Mouse (Mus musculus): ENCODE measurements at regions not wholly inside any gene's neighbourhood (a gene's known extent, or its start where the extent isn't known, plus 50 kb on each side); places are given as distances from the start of the nearest gene placed in this dataset.

DNA sequence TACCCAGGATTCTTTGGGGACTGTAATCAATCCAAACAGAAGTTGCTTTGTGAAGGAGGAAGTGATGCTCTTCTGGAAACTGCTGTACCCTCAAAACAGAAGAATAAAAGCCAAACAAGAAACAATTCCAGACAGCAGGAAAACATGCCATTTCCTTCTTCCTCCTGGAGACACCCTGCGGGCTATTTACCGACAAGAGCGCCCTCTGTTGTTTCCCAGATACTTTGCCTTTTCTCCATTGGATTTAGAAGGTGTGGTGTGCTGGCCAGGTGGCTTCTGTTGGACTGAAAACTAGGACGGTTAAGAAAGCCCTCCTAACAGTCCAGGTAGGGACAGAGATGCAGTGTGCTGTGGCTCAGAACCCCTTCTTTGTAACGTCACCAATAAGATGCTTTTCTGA is 119.9 kb upstream of the Msx2 start:
- Histone ChIP-seq H3K4me3 (ENCODE audit: control insufficient read depth in 1 of 2, insufficient read depth in 1 of 2, low read depth in 2 of 2, low read length in 2 of 2) (no peak overlapping the region), H3K36me3 (ENCODE audit: control insufficient read depth in 1 of 2, insufficient read depth in 2 of 2, low read length in 2 of 2) (no peaks in the 10 kb centered on the region), H3K9ac (ENCODE audit: control insufficient read depth, low read depth, low read length, poor library complexity, severe bottlenecking) (no peak overlapping the region), H3K27me3 (ENCODE audit: control insufficient read depth in 1 of 2, insufficient read depth in 2 of 2, low read length in 2 of 2) (no peaks in the 10 kb centered on the region), H3K4me1 (ENCODE audit: control insufficient read depth in 1 of 2, insufficient read depth in 2 of 2, low read length in 2 of 2) (no peaks in the 10 kb centered on the region), H3K79me2 (ENCODE audit: control insufficient read depth, insufficient read depth, low read length, poor library complexity) (no peaks in the 10 kb centered on the region), H3K9me3 (replicated peaks; ENCODE audit: insufficient read depth, low read length) (no peaks in the 10 kb centered on the region), H3K27ac (ENCODE audit: control insufficient read depth, low read depth, low read length) (no peak overlapping the region)
- no peak for TF ChIP-seq TAL1 (IDR thresholded peaks at IDR 0.05; ENCODE audit: low read length)
- no peak for TF ChIP-seq HCFC1 (IDR thresholded peaks at IDR 0.05; ENCODE audit: low read depth, low read length)
- no peak for TF ChIP-seq ELF1 (IDR thresholded peaks at IDR 0.05; ENCODE audit: low read depth, low read length)
- no peak for TF ChIP-seq POLR2A (IDR thresholded peaks at IDR 0.05; ENCODE audit: control insufficient read depth in 1 of 2, insufficient read depth in 1 of 2, low read depth in 1 of 2, low read length in 2 of 2, poor library complexity in 1 of 2)
- no peak for TF ChIP-seq EP300 (IDR thresholded peaks at IDR 0.05; ENCODE audit: low read depth in 1 of 2, low read length in 2 of 2)
- no peak for TF ChIP-seq ZMIZ1 (IDR thresholded peaks at IDR 0.05; ENCODE audit: low read depth, low read length)
- TF ChIP-seq UBTF (IDR thresholded peaks at IDR 0.05; ENCODE audit: borderline replicate concordance, insufficient read depth, low read depth, low read length), result no peak
- no peak for TF ChIP-seq MEF2A (IDR thresholded peaks at IDR 0.05; ENCODE audit: extremely low read depth, insufficient replicate concordance, low read depth, low read length, poor library complexity, severe bottlenecking)
- TF ChIP-seq MXI1 (IDR thresholded peaks at IDR 0.05; ENCODE audit: low read depth, low read length), result no peak
- TF ChIP-seq RCOR1 (IDR thresholded peaks at IDR 0.05; ENCODE audit: low read depth, low read length), result no peak
- no peak for TF ChIP-seq ZKSCAN1 (IDR thresholded peaks at IDR 0.05; ENCODE audit: low read depth, low read length)
- no peak for TF ChIP-seq TCF12 (IDR thresholded peaks at IDR 0.05; ENCODE audit: low read depth, low read length)
- no peak for TF ChIP-seq JUND (IDR thresholded peaks at IDR 0.05; ENCODE audit: low read depth, low read length)
- no peak for TF ChIP-seq POLR2AphosphoS5 (IDR thresholded peaks at IDR 0.05; ENCODE audit: borderline replicate concordance, low read depth, low read length)
- no peak for TF ChIP-seq MAFK (IDR thresholded peaks at IDR 0.05; ENCODE audit: borderline replicate concordance, low read depth, low read length)
- TF ChIP-seq MAX (IDR thresholded peaks at IDR 0.05; ENCODE audit: low read length), result no peak
- TF ChIP-seq ETS1 (IDR thresholded peaks at IDR 0.05; ENCODE audit: low read depth, low read length), result no peak
- TF ChIP-seq TBP (IDR thresholded peaks at IDR 0.05; ENCODE audit: low read depth, low read length), result no peak
- no peak for TF ChIP-seq NRF1 (IDR thresholded peaks at IDR 0.05; ENCODE audit: insufficient read depth, low read depth, low read length, poor library complexity, severe bottlenecking)
- no peak for DNase-seq (ENCODE audit: low read depth, low spot score)

DNA sequence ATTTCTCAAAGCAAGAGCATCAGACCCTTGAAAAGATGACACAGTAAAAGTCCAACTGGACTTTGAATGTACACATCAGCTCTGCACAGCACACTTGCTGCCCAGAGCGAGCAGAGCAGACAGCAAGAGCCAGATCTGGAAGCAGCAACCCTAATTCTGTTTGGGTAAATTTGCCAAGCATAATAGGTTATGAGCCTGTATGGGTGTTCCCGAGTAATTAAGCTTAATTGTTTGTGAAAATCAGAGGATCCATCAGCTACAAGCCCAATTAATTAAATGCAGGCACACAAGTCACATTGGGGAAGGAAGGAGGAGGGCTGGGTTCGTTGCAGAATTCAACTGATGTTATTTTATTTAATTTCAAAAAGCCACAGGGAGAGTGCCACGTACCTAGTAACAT is 113.9 kb upstream of the Msx2 start:
- H3K36me3 ChIP-seq (ENCODE audit: control insufficient read depth in 1 of 2, insufficient read depth in 2 of 2, low read length in 2 of 2), result no peaks in the 10 kb centered on the region
- no peak overlapping the region for H3K9ac ChIP-seq (ENCODE audit: control insufficient read depth, low read depth, low read length, poor library complexity, severe bottlenecking)
- no peaks in the 10 kb centered on the region for H3K79me2 ChIP-seq (ENCODE audit: control insufficient read depth, insufficient read depth, low read length, poor library complexity)
- H3K27ac ChIP-seq (ENCODE audit: control insufficient read depth, low read depth, low read length), result no peak overlapping the region
- no peaks in the 10 kb centered on the region for H3K27me3 ChIP-seq (ENCODE audit: control insufficient read depth in 1 of 2, insufficient read depth in 2 of 2, low read length in 2 of 2)
- no peaks in the 10 kb centered on the region for H3K4me1 ChIP-seq (ENCODE audit: control insufficient read depth in 1 of 2, insufficient read depth in 2 of 2, low read length in 2 of 2)
- H3K9me3 ChIP-seq (replicated peaks; ENCODE audit: insufficient read depth, low read length), result no peaks in the 10 kb centered on the region
- no peak overlapping the region for H3K4me3 ChIP-seq (ENCODE audit: control insufficient read depth in 1 of 2, insufficient read depth in 1 of 2, low read depth in 2 of 2, low read length in 2 of 2)
- TF ChIP-seq GABPA (IDR thresholded peaks at IDR 0.05; ENCODE audit: low read depth, low read length), result no peak
- no peak for TF ChIP-seq TAL1 (IDR thresholded peaks at IDR 0.05; ENCODE audit: low read length)
- no peak for TF ChIP-seq RCOR1 (IDR thresholded peaks at IDR 0.05; ENCODE audit: low read depth, low read length)
- TF ChIP-seq MAZ (IDR thresholded peaks at IDR 0.05; ENCODE audit: low read depth, low read length), result no peak
- no peak for TF ChIP-seq GATA1 (IDR thresholded peaks at IDR 0.05; ENCODE audit: low read depth, low read length)
- TF ChIP-seq JUND (IDR thresholded peaks at IDR 0.05; ENCODE audit: low read depth, low read length), result no peak
- no peak for TF ChIP-seq NRF1 (IDR thresholded peaks at IDR 0.05; ENCODE audit: insufficient read depth, low read depth, low read length, poor library complexity, severe bottlenecking)
- TF ChIP-seq BHLHE40 (IDR thresholded peaks at IDR 0.05; ENCODE audit: borderline replicate concordance, low read depth, low read length), result no peak
- TF ChIP-seq MAFK (IDR thresholded peaks at IDR 0.05; ENCODE audit: borderline replicate concordance, low read depth, low read length), result no peak
- TF ChIP-seq MAX (IDR thresholded peaks at IDR 0.05; ENCODE audit: low read length), result no peak
- no peak for TF ChIP-seq POLR2AphosphoS2 (IDR thresholded peaks at IDR 0.05; ENCODE audit: low read length)
- TF ChIP-seq POLR2A (IDR thresholded peaks at IDR 0.05; ENCODE audit: control insufficient read depth in 1 of 2, insufficient read depth in 1 of 2, low read depth in 1 of 2, low read length in 2 of 2, poor library complexity in 1 of 2), result no peak
- no peak for TF ChIP-seq ZKSCAN1 (IDR thresholded peaks at IDR 0.05; ENCODE audit: low read depth, low read length)
- TF ChIP-seq TCF12 (IDR thresholded peaks at IDR 0.05; ENCODE audit: low read depth, low read length), result no peak
- no peak for TF ChIP-seq ETS1 (IDR thresholded peaks at IDR 0.05; ENCODE audit: low read depth, low read length)
- no peak for TF ChIP-seq USF2 (IDR thresholded peaks at IDR 0.05; ENCODE audit: borderline replicate concordance in 1 of 2, insufficient read depth in 1 of 2, low read depth in 1 of 2, low read length in 2 of 2)
- no peak for TF ChIP-seq EP300 (IDR thresholded peaks at IDR 0.05; ENCODE audit: low read depth in 1 of 2, low read length in 2 of 2)
- TF ChIP-seq E2F4 (IDR thresholded peaks at IDR 0.05; ENCODE audit: borderline replicate concordance, low read depth, low read length), result no peak
- no peak for DNase-seq (ENCODE audit: low read depth, low spot score)
